Mouse (Mus musculus): ENCODE data around the gene Tex45. TPM values are rescaled to one million over a fixed set of nuclear protein-coding genes. Genes with fewer than 3 reads are reported as not detected.

Tex45 gene
- total RNA-seq (2012; rRNA removed): 0.16 TPM in 1 of 2 replicates, not detected in the other

- H3K9ac ChIP-seq (ENCODE audit: insufficient read depth, low read depth, low read length, poor library complexity, severe bottlenecking): no peak within 1 kb of the TSS
- no peak for TF ChIP-seq MAFK (IDR thresholded peaks at IDR 0.05; ENCODE audit: insufficient read depth, low read depth, low read length)
- no peak for TF ChIP-seq ZC3H11A (IDR thresholded peaks at IDR 0.05; ENCODE audit: borderline replicate concordance, low read depth, low read length)
- no peak for TF ChIP-seq HCFC1 (IDR thresholded peaks at IDR 0.05; ENCODE audit: borderline replicate concordance, insufficient read depth, low read length)
- TF ChIP-seq CHD2 (IDR thresholded peaks at IDR 0.05; ENCODE audit: low read depth, low read length): no peak
- TF ChIP-seq ZNF384 (IDR thresholded peaks at IDR 0.05; ENCODE audit: low read depth, low read length): no peak
- in situ Hi-C loops (cut with MboI; ENCODE audit: low sequenced_read_pairs in 2 of 2, unreplicated experiment in 2 of 2): no loop called here
- no peaks in the 10 kb centered on the region for H3K9me3 ChIP-seq (ENCODE audit: control insufficient read depth, insufficient read depth, low read depth, low read length)
- H3K36me3 ChIP-seq (ENCODE audit: control insufficient read depth, insufficient read depth, low read length, poor library complexity, severe bottlenecking): no peaks in the 10 kb centered on the region
- no peak within 1 kb of the TSS for H3K4me3 ChIP-seq (ENCODE audit: insufficient read depth in 1 of 2, low read depth in 1 of 2, low read length in 2 of 2, poor library complexity in 1 of 2, severe bottlenecking in 1 of 2)
- H3K27ac ChIP-seq (ENCODE audit: insufficient read depth, low read depth, low read length, poor library complexity, severe bottlenecking): no peak within 1 kb of the TSS
- peaks cover 2 to 4% of the 10 kb centered on the region in 2 experiments; a peak in 2 of 4 replicates for H3K4me1 ChIP-seq (ENCODE audit: control insufficient read depth in 2 of 2, insufficient read depth in 2 of 2, low read length in 2 of 2, poor library complexity in 1 of 2)
- no peak for DNase-seq (ENCODE audit: low read depth, low spot score)
Measured at GRCm38 (mm10) chr8:3470562-3470961, at the start of gene Tex45. Tex45 (plus strand) TSS chr8:3470862.

DNA sequence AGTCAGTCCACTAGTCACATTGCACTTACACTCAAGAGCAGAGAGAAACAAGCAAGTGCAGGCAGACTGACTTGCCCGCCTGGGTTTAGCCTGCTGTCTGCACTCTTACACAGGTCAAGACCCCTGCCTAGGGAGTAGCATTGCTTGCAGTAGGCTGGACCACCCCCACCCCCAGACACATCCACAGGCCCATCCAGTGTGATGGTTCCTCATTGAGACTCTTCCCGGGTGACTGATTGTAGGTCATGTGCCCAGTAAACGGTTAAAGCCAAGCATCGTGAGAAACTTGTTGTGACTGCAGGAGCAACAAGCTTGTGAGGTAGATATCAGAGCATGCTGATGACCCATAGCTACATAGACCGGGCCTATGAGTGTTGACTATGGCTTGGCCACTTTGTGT lies 49.2 kb upstream of the Tex45 start:
- TF ChIP-seq CHD2 (IDR thresholded peaks at IDR 0.05; ENCODE audit: low read depth, low read length): no peak
- no peak for TF ChIP-seq MAFK (IDR thresholded peaks at IDR 0.05; ENCODE audit: insufficient read depth, low read depth, low read length)
- no peak for TF ChIP-seq ZC3H11A (IDR thresholded peaks at IDR 0.05; ENCODE audit: borderline replicate concordance, low read depth, low read length)
- TF ChIP-seq HCFC1 (IDR thresholded peaks at IDR 0.05; ENCODE audit: borderline replicate concordance, insufficient read depth, low read length): no peak
- in situ Hi-C loops (cut with MboI; ENCODE audit: low sequenced_read_pairs in 2 of 2, unreplicated experiment in 2 of 2): no loop called here
- H3K9me3 ChIP-seq (ENCODE audit: control insufficient read depth, insufficient read depth, low read depth, low read length): no peaks in the 10 kb centered on the region
- H3K4me1 ChIP-seq (ENCODE audit: control insufficient read depth in 2 of 2, insufficient read depth in 2 of 2, low read length in 2 of 2, poor library complexity in 1 of 2): peaks cover 22 to 34% of the 10 kb centered on the region in 2 experiments; a peak in 3 of 4 replicates
- H3K36me3 ChIP-seq (ENCODE audit: control insufficient read depth, insufficient read depth, low read length, poor library complexity, severe bottlenecking): peaks cover 7% of the 10 kb centered on the region; the same call in 1 of the 2 replicates
- no peak overlapping the region for H3K9ac ChIP-seq (ENCODE audit: insufficient read depth, low read depth, low read length, poor library complexity, severe bottlenecking)
- DNase-seq (ENCODE audit: low read depth, low spot score): no peak
- H3K4me3 ChIP-seq (ENCODE audit: insufficient read depth in 1 of 2, low read depth in 1 of 2, low read length in 2 of 2, poor library complexity in 1 of 2, severe bottlenecking in 1 of 2): no peak overlapping the region
- no peak overlapping the region for H3K27ac ChIP-seq (ENCODE audit: insufficient read depth, low read depth, low read length, poor library complexity, severe bottlenecking)

GRCm38 (mm10) chr8:3425217-3425616 lies 45.4 kb upstream of the Tex45 start:
- no peak overlapping the region for H3K4me3 ChIP-seq (ENCODE audit: insufficient read depth in 1 of 2, low read depth in 1 of 2, low read length in 2 of 2, poor library complexity in 1 of 2, severe bottlenecking in 1 of 2)
- no peak for TF ChIP-seq ZNF384 (IDR thresholded peaks at IDR 0.05; ENCODE audit: low read depth, low read length)
- TF ChIP-seq ZC3H11A (IDR thresholded peaks at IDR 0.05; ENCODE audit: borderline replicate concordance, low read depth, low read length): no peak
- TF ChIP-seq MAFK (IDR thresholded peaks at IDR 0.05; ENCODE audit: insufficient read depth, low read depth, low read length): no peak
- no peak for TF ChIP-seq HCFC1 (IDR thresholded peaks at IDR 0.05; ENCODE audit: borderline replicate concordance, insufficient read depth, low read length)
- no peak for TF ChIP-seq CHD2 (IDR thresholded peaks at IDR 0.05; ENCODE audit: low read depth, low read length)
- no peak for DNase-seq (ENCODE audit: low read depth, low spot score)
- no peak overlapping the region for H3K27ac ChIP-seq (ENCODE audit: insufficient read depth, low read depth, low read length, poor library complexity, severe bottlenecking)
- peaks cover 24% of the 10 kb centered on the region for H3K36me3 ChIP-seq (ENCODE audit: control insufficient read depth, insufficient read depth, low read length, poor library complexity, severe bottlenecking)
- H3K9me3 ChIP-seq (ENCODE audit: control insufficient read depth, insufficient read depth, low read depth, low read length): no peaks in the 10 kb centered on the region
- no peak overlapping the region for H3K9ac ChIP-seq (ENCODE audit: insufficient read depth, low read depth, low read length, poor library complexity, severe bottlenecking)
- in situ Hi-C loops (cut with MboI; ENCODE audit: low sequenced_read_pairs in 2 of 2, unreplicated experiment in 2 of 2): no loop called here
- peaks cover 14 to 22% of the 10 kb centered on the region in 2 experiments; a peak in 3 of 4 replicates for H3K4me1 ChIP-seq (ENCODE audit: control insufficient read depth in 2 of 2, insufficient read depth in 2 of 2, low read length in 2 of 2, poor library complexity in 1 of 2)

DNA sequence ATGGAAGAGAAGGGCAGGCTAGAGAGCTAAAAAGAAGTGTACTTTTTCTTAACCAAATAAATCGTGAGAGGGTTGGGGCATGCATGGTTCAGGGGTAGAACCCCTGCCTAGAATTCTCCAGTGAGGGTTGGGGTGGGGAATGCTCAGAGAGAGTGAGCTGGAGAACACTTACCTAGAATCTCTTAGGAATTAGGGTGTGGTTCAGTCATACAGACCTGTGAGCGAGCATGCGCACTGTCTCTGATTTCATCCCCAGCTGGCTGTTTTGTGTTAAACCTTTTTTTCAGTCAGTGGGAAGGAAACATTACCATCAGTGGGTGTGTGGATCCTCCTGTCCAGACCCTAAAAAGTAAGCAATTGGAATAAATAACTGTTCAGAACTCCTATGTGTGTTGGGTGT lies 44.5 kb upstream of the Tex45 start:
- H3K9me3 ChIP-seq (ENCODE audit: control insufficient read depth, insufficient read depth, low read depth, low read length): no peaks in the 10 kb centered on the region
- TF ChIP-seq CHD2 (IDR thresholded peaks at IDR 0.05; ENCODE audit: low read depth, low read length): no peak
- TF ChIP-seq ZNF384 (IDR thresholded peaks at IDR 0.05; ENCODE audit: low read depth, low read length): no peak
- no peak for TF ChIP-seq MAFK (IDR thresholded peaks at IDR 0.05; ENCODE audit: insufficient read depth, low read depth, low read length)
- no peak for TF ChIP-seq HCFC1 (IDR thresholded peaks at IDR 0.05; ENCODE audit: borderline replicate concordance, insufficient read depth, low read length)
- TF ChIP-seq ZC3H11A (IDR thresholded peaks at IDR 0.05; ENCODE audit: borderline replicate concordance, low read depth, low read length): no peak
- H3K27ac ChIP-seq (ENCODE audit: insufficient read depth, low read depth, low read length, poor library complexity, severe bottlenecking): no peak overlapping the region
- H3K4me1 ChIP-seq (ENCODE audit: control insufficient read depth in 2 of 2, insufficient read depth in 2 of 2, low read length in 2 of 2, poor library complexity in 1 of 2): peaks cover 14 to 20% of the 10 kb centered on the region in 2 experiments; a peak in 3 of 4 replicates
- H3K4me3 ChIP-seq (ENCODE audit: insufficient read depth in 1 of 2, low read depth in 1 of 2, low read length in 2 of 2, poor library complexity in 1 of 2, severe bottlenecking in 1 of 2): no peak overlapping the region
- in situ Hi-C loops (cut with MboI; ENCODE audit: low sequenced_read_pairs in 2 of 2, unreplicated experiment in 2 of 2): no loop called here
- H3K9ac ChIP-seq (ENCODE audit: insufficient read depth, low read depth, low read length, poor library complexity, severe bottlenecking): no peak overlapping the region
- no peak for DNase-seq (ENCODE audit: low read depth, low spot score)
- peaks cover 29% of the 10 kb centered on the region for H3K36me3 ChIP-seq (ENCODE audit: control insufficient read depth, insufficient read depth, low read length, poor library complexity, severe bottlenecking)

DNA sequence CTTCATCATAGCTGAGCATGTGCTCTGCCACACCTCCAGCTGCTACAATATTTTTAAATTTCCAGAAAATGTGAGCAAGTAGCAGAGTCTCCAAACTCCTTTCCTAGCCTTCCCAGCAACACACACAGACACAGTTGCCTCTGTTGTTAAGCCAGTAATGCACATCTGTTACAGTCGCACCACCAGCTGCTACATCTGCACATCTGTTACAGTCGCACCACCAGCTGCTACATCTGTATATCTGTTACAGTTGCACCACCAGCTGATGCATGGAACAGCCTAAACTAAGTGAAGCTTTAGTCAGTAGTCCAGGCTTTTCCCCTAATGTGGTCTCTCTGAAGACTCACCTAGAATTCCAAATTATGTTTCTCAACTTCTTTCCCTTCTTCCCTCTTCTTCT lies 42.2 kb upstream of the Tex45 start:
- Histone ChIP-seq H3K4me1 (ENCODE audit: control insufficient read depth in 2 of 2, insufficient read depth in 2 of 2, low read length in 2 of 2, poor library complexity in 1 of 2) (peaks cover 14 to 17% of the 10 kb centered on the region in 2 experiments; a peak in 3 of 4 replicates), H3K9ac (ENCODE audit: insufficient read depth, low read depth, low read length, poor library complexity, severe bottlenecking) (no peak overlapping the region), H3K9me3 (ENCODE audit: control insufficient read depth, insufficient read depth, low read depth, low read length) (no peaks in the 10 kb centered on the region), H3K4me3 (ENCODE audit: insufficient read depth in 1 of 2, low read depth in 1 of 2, low read length in 2 of 2, poor library complexity in 1 of 2, severe bottlenecking in 1 of 2) (no peak overlapping the region), H3K36me3 (ENCODE audit: control insufficient read depth, insufficient read depth, low read length, poor library complexity, severe bottlenecking) (peaks cover 40% of the 10 kb centered on the region), H3K27ac (ENCODE audit: insufficient read depth, low read depth, low read length, poor library complexity, severe bottlenecking) (no peak overlapping the region)
- no peak for TF ChIP-seq ZNF384 (IDR thresholded peaks at IDR 0.05; ENCODE audit: low read depth, low read length)
- TF ChIP-seq ZC3H11A (IDR thresholded peaks at IDR 0.05; ENCODE audit: borderline replicate concordance, low read depth, low read length): no peak
- TF ChIP-seq HCFC1 (IDR thresholded peaks at IDR 0.05; ENCODE audit: borderline replicate concordance, insufficient read depth, low read length): no peak
- TF ChIP-seq CHD2 (IDR thresholded peaks at IDR 0.05; ENCODE audit: low read depth, low read length): no peak
- TF ChIP-seq MAFK (IDR thresholded peaks at IDR 0.05; ENCODE audit: insufficient read depth, low read depth, low read length): no peak
- in situ Hi-C loops (cut with MboI; ENCODE audit: low sequenced_read_pairs in 2 of 2, unreplicated experiment in 2 of 2): no loop called here
- no peak for DNase-seq (ENCODE audit: low read depth, low spot score)

All from ES-E14 (cell line).